Mouse (Mus musculus): ENCODE measurements around the gene Tmem164.

GRCm38 (mm10) chrX:142846266-142846665 lies 165.1 kb downstream of the Tmem164 start:
- TF ChIP-seq CTCF (conservative IDR thresholded peaks at IDR 0.05; ENCODE audit: insufficient read depth, insufficient read length, low read depth, low read length): no peak
- no peak for TF ChIP-seq POLR2A (IDR thresholded peaks at IDR 0.05; ENCODE audit: low read depth, low read length)

Data from kidney, adult 2 months (tissue).